Mouse (Mus musculus) heart, postnatal 0 days (tissue): ENCODE results near the gene Supt3. TPM values are rescaled to one million over a fixed set of nuclear protein-coding genes. Genes with fewer than 3 reads are reported as not detected.

Experiments used
- ATAC-seq: fragments of 200-750 bp; cut with Nextera tagmentation; 2 replicates; pipeline ENCODE4 v1.8.0; 2017; ENCODE audit warnings: low read depth, moderate number of reproducible peaks, moderate library complexity; ENCODE audit not compliant: insufficient read depth
- DNase-seq: peaks from one replicate; pipeline ENCODE4 v3.0.0-alpha.2; 2016; ENCODE audit warnings: low spot score
- H3K27ac ChIP-seq: fragments of 300-500 bp; sonication (generic); 2 replicates; pipeline ENCODE4 v1.5.1; 2014; ENCODE audit warnings: low read depth, mild to moderate bottlenecking
- H3K27me3 ChIP-seq: fragments of 300-500 bp; sonication (generic); 2 replicates; pipeline ENCODE4 v1.6.1; 2014; ENCODE audit warnings: low read length, mixed read lengths; ENCODE audit not compliant: control insufficient read depth, insufficient read depth
- H3K36me3 ChIP-seq: fragments of 300-500 bp; sonication (generic); replicated peaks from 2 replicates; pipeline ENCODE4 v1.6.1; 2014; ENCODE audit warnings: low read length, mixed read lengths; ENCODE audit not compliant: control insufficient read depth, insufficient read depth
- H3K4me1 ChIP-seq: fragments of 300-500 bp; sonication (generic); 2 replicates; pipeline ENCODE4 v1.6.1; 2014; ENCODE audit warnings: antibody characterized with exemption; ENCODE audit not compliant: control insufficient read depth, insufficient read depth
- H3K4me2 ChIP-seq: fragments of 300-500 bp; sonication (generic); 2 replicates; pipeline ENCODE4 v1.6.1; 2014; ENCODE audit warnings: low read depth, mild to moderate bottlenecking, low read length, moderate library complexity
- H3K4me3 ChIP-seq: fragments of 300-500 bp; sonication (generic); 2 replicates; pipeline ENCODE4 v1.5.1; 2014; ENCODE audit warnings: low read depth, low read length
- H3K9ac ChIP-seq: fragments of 300-500 bp; sonication (generic); replicated peaks from 2 replicates; pipeline ENCODE4 v1.6.1; 2014; ENCODE audit warnings: low read depth, low read length, mixed read lengths
- H3K9me3 ChIP-seq: fragments of 300-500 bp; sonication (generic); replicated peaks from 2 replicates; pipeline ENCODE4 v1.6.1; 2016; ENCODE audit warnings: low read length; ENCODE audit not compliant: control insufficient read depth
- CTCF ChIP-seq: IDR thresholded peaks from 2 replicates; pipeline ENCODE4 v1.5.1; 2016; ENCODE audit warnings: antibody characterized with exemption, control low read depth, low read depth
- EP300 ChIP-seq: IDR thresholded peaks from 2 replicates; pipeline ENCODE4 v1.6.1; 2016; ENCODE audit warnings: antibody characterized with exemption, low read depth
- WGBS: fragments of 180-500 bp; shearing (Covaris S2); extraction: QIAGEN DNeasy Blood & Tissue Kit; methylation state at CpG from one replicate; pipeline ENCODE4 v1.1.7; 2014; 5-methylcytosine and 5-hydroxymethylcytosine counted together
- polyA plus RNA-seq: library from polyadenylated mRNA; unstranded; fragments of >200 nt; fragmentation: Nextera tagmentation; extraction: Ambion mirVana; gene quantifications from 2 replicates; pipeline ENCODE4 v1.2.1, GENCODE M21; 2015
- total RNA-seq: library from RNA; depleted of rRNA; stranded (reverse); fragments of >200 nt; gene quantifications from 2 replicates; pipeline ENCODE4 v1.2.3, GENCODE M21; 2014; ENCODE audit warnings: low replicate concordance

Supt3 gene
- total and polyA plus RNA-seq, 2 experiments from 2014 or later = 4.3 to 19.5 TPM

DNA sequence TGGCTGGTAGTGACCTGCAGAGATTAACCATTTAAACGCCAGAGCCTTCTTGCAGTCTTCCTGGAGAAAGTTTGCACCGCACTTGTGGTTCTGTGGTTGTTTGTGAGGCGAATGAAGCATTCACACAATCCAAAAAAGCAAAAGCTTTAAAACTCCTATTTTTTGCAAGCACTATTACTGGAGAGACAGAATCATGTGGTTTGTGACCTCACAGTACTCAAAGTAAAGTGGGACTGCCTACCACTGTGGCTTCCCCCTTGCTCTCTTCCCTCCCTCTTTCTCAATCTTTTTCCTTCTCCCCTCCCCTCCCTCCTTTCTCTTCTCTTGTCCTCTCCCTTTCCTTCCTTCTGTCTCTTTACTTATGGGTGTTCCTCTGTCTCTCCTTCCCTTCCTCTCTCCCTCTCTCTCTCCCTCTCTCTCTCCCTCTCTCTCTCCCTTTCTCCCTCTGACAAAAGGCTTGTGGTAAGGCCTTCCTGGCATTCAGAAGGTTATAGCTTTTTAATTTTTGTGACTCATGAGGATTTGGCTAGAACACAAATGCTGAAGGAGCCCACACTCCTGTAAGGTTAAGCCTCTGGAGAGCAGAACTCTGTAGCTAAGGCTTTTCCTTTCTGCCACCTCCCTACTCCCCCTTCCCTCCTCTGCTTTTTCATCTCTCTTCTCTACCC, 37.7 kb downstream of the Supt3 start, which contains the start of gene Runx2:
TSS of gene Runx2 (minus strand) at position 290 of the 668 bp plus-strand sequence.
- Histone ChIP-seq H3K4me1 (no peaks in the 10 kb centered on the region; the same call in 1 of the 2 replicates), H3K9ac (no peak within 1 kb of the TSS), H3K36me3 (no peaks in the 10 kb centered on the region), H3K27me3 (no peaks in the 10 kb centered on the region), H3K4me3 (no peak within 1 kb of the TSS), H3K9me3 (no peaks in the 10 kb centered on the region), H3K27ac (no peak within 1 kb of the TSS), H3K4me2 (no peak within 1 kb of the TSS)
- 58% methylated on average over 3 of the region's 3 CpGs for WGBS
- DNase-seq (no peak), ATAC-seq (no peak)
- TF ChIP-seq CTCF = no peak
- no peak for TF ChIP-seq EP300

DNA sequence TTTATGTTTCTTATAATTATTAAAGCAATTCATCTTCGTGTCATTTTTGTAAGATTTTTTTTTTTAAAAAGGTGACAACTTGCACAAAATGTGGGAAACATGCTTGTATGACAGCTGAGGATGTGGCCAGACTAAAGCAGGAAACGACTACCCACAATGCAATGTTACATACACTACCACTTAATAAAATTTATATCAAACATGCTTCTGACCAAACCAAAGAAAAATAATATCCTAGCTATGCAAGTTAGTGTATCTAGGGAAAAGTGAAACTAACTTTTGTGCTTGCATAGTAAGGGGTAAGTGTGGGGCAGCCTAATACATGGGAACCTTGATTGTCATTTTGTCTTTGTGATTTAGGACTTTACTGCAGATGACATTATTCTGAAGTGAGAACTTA, 41.9 kb downstream of the Supt3 start:
- no peak overlapping the region for H3K27ac ChIP-seq
- ATAC-seq (no peak), DNase-seq (no peak)
- H3K9me3 ChIP-seq = no peaks in the 10 kb centered on the region
- H3K4me2 ChIP-seq = no peak overlapping the region
- no peaks in the 10 kb centered on the region for H3K36me3 ChIP-seq
- H3K4me3 ChIP-seq = no peak overlapping the region
- no peak overlapping the region for H3K9ac ChIP-seq
- H3K27me3 ChIP-seq = no peaks in the 10 kb centered on the region
- TF ChIP-seq CTCF (no peak), EP300 (no peak)
- H3K4me1 ChIP-seq = no peaks in the 10 kb centered on the region; the same call in 1 of the 2 replicates
- WGBS = 73% methylated on average over 2 of the region's 2 CpGs

- no peak for TF ChIP-seq EP300
- no peak for TF ChIP-seq CTCF
- no peak for ATAC-seq
Observed at GRCm38 (mm10) chr17:44819816-44820215, 42.9 kb downstream of the Supt3 start.

DNA sequence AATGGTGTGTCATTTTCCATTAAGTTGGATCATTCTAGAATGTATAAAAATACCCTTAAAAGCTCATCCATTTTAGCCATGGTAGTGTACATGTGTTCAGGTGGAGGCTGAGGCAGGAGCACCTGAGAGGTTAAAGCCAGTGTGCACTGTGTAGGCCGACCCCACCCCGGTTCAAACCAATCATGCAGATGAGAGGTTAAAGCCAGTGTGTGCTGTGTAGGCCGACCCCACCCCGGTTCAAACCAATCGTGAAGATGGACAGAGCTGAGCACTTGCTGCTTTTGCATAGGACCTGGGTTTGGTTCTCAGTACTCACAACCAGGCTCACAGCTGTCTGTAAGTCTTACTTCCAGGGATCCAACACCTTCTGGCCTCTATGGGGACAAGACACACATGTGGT, 45.0 kb downstream of the Supt3 start:
- no peaks in the 10 kb centered on the region for H3K36me3 ChIP-seq
- H3K9ac ChIP-seq = no peak overlapping the region
- H3K4me3 ChIP-seq = no peak overlapping the region
- no peak overlapping the region for H3K27ac ChIP-seq
- H3K9me3 ChIP-seq = no peaks in the 10 kb centered on the region
- DNase-seq = no peak
- no peak overlapping the region for H3K4me2 ChIP-seq
- TF ChIP-seq EP300 = no peak
- no peak for TF ChIP-seq CTCF
- 90% methylated on average over 5 of the region's 5 CpGs for WGBS
- peaks cover 6% of the 10 kb centered on the region; the same call in 1 of the 2 replicates for H3K4me1 ChIP-seq
- H3K27me3 ChIP-seq = no peaks in the 10 kb centered on the region
- ATAC-seq = no peak

More at GRCm38 (mm10) chr17:44819816-44820215, 42.9 kb downstream of the Supt3 start:
- no peaks in the 10 kb centered on the region for H3K27me3 ChIP-seq
- no peak overlapping the region for H3K9ac ChIP-seq
- no peak for DNase-seq
- no peaks in the 10 kb centered on the region for H3K4me1 ChIP-seq
- WGBS = 58% methylated on average over 4 of the region's 4 CpGs
- H3K36me3 ChIP-seq = no peaks in the 10 kb centered on the region
- H3K4me2 ChIP-seq = no peak overlapping the region
- H3K9me3 ChIP-seq = no peaks in the 10 kb centered on the region
- no peak overlapping the region for H3K4me3 ChIP-seq
- H3K27ac ChIP-seq = no peak overlapping the region

GRCm38 (mm10) chr17:44827124-44827523, 50.2 kb downstream of the Supt3 start:
- ATAC-seq (no peak), DNase-seq (no peak)
- no peak overlapping the region for H3K27ac ChIP-seq
- H3K4me1 ChIP-seq = peaks cover 6% of the 10 kb centered on the region; the same call in 1 of the 2 replicates
- no peaks in the 10 kb centered on the region for H3K9me3 ChIP-seq
- no peak overlapping the region for H3K4me2 ChIP-seq
- no peak overlapping the region for H3K9ac ChIP-seq
- H3K36me3 ChIP-seq = no peaks in the 10 kb centered on the region
- no peaks in the 10 kb centered on the region for H3K27me3 ChIP-seq
- no peak overlapping the region for H3K4me3 ChIP-seq
- 70% methylated on average over 3 of the region's 3 CpGs for WGBS
- TF ChIP-seq CTCF (no peak), EP300 (no peak)

GRCm38 (mm10) chr17:44827964-44828363, 51.0 kb downstream of the Supt3 start:
- WGBS = 74% methylated on average over 4 of the region's 4 CpGs
- ATAC-seq = no peak
- DNase-seq = no peak

More at GRCm38 (mm10) chr17:44827964-44828363, 51.0 kb downstream of the Supt3 start:
- H3K9ac ChIP-seq = no peak overlapping the region
- no peak overlapping the region for H3K27ac ChIP-seq
- H3K9me3 ChIP-seq = no peaks in the 10 kb centered on the region
- no peaks in the 10 kb centered on the region for H3K27me3 ChIP-seq
- no peak overlapping the region for H3K4me2 ChIP-seq
- no peaks in the 10 kb centered on the region for H3K36me3 ChIP-seq
- TF ChIP-seq EP300 = no peak
- no peak for TF ChIP-seq CTCF
- no peak overlapping the region for H3K4me3 ChIP-seq
- H3K4me1 ChIP-seq = peaks cover 6% of the 10 kb centered on the region; the same call in 1 of the 2 replicates
